Mouse (Mus musculus) lung, adult 2 months (tissue): ENCODE measurements around the gene Cpped1. TPM values are rescaled to one million over a fixed set of nuclear protein-coding genes. Genes with fewer than 3 reads are reported as not detected.

Experiments used
- DNase-seq: peaks from one replicate; pipeline ENCODE4 v3.0.0; 2022
- H3K4me1 ChIP-seq: fragments of 200-500 bp; 2 replicates; pipeline ENCODE4 v1.6.1; 2011; ENCODE audit warnings: low read length; ENCODE audit not compliant: control insufficient read depth, insufficient read depth
- H3K4me3 ChIP-seq: fragments of 200-500 bp; replicated peaks from 2 replicates; pipeline ENCODE3; 2011; ENCODE audit warnings: low read depth, mild to moderate bottlenecking, control low read depth, low read length; ENCODE audit errors: extremely low read depth
- CTCF ChIP-seq: fragments of 200-500 bp; IDR thresholded peaks from 2 replicates; pipeline ENCODE4 v1.5.1; 2011; ENCODE audit warnings: mild to moderate bottlenecking, low read length, control low read depth; ENCODE audit not compliant: insufficient read depth
- POLR2A ChIP-seq: fragments of 200-500 bp; IDR thresholded peaks from 2 replicates; pipeline ENCODE4 v1.6.1; 2011; ENCODE audit warnings: low read depth, mild to moderate bottlenecking, control low read depth, low read length, borderline replicate concordance; ENCODE audit errors: extremely low read depth
- WGBS: fragments of 180-500 bp; shearing (Covaris S2); methylation state at CpG from one replicate; pipeline ENCODE4 v1.1.7; 2018; 5-methylcytosine and 5-hydroxymethylcytosine counted together
- polyA plus RNA-seq: library from polyadenylated mRNA; depleted of rRNA; stranded (reverse); fragments of >200 nt; gene quantifications from 2 replicates; pipeline ENCODE4 v1.2.3, GENCODE M21; 2012; rRNA removed

Gene Cpped1
- polyA plus RNA-seq, 1 experiment, result 15.7 TPM

DNA sequence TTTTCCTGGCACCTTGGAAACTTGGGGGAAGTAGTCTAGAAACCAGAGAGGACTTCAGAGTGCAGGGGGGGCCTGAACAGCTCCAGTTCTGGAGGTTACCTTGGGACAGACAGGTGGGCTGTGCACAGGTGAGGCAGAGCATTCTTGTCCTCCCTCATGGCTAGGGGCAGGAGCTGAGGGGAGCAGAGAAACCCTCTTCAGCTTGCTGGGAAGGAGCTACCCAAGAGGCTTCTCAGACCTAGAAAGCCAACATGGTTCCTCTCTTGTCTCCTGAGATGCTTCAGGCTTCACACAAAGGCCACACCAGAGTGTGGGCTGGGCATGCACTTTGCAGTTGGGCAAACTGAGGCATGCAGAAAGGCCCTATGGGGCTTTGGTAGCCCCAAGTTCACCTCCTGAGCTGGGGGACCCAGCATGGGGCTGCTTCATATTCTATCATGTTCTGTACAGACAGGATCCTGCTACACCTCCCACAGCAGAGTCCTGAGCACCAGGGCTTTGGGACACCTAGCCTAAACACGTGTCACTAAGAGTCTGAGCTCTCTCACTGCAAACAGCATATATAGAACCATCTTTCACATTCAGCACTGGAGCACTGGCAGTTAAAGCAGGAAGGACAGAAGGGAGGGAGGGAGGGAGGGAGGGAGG is 152.5 kb downstream of the Cpped1 start:
- WGBS, result 52% methylated on average over 1 of the region's 1 CpGs
- H3K4me3 ChIP-seq, result no peak overlapping the region
- no peak for TF ChIP-seq CTCF
- no peak for TF ChIP-seq POLR2A
- no peak for DNase-seq
- peaks cover 2% of the 10 kb centered on the region; the same call in 1 of the 2 replicates for H3K4me1 ChIP-seq

DNA sequence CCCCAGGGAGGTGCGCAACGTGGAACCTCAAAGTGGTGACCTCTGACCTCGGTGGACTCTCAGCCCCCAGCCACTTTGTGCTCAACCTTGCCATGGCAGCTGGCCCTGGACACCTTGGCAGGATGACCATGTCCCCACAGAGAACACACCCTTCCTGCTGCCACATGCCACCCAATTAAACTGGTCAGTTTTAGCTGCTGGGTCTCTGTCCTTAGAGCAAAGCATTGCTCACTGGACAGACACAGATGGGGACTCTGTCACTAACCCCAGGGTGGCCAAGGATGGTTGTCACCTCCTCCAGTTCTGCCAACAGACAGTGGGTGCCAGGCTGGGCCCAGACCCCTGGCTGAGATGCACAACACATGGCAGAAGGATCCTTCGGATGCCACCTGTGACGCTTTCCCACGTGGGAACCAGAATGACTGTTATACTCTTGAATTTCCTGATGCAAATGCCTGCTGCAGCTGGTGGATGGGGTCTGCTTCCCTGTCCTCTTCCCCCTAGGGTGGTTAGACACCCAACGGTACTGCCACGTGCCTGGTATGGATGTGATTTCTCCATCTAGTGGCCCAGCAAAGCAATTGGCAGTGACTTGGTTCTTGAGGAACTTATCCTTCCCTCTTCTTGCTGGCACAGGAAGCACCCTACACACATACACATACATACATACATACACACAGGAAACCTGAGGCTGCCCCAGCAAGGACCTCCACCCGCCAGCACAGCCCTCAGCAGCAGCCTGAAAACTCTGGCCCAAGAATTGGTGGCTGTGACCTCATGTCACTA is 153.8 kb downstream of the Cpped1 start:
- Histone ChIP-seq H3K4me3 (no peak overlapping the region), H3K4me1 (peaks cover 2% of the 10 kb centered on the region; the same call in 1 of the 2 replicates)
- no peak for DNase-seq
- 80% methylated on average over 9 of the region's 9 CpGs for WGBS
- TF ChIP-seq CTCF (no peak), POLR2A (no peak)

DNA sequence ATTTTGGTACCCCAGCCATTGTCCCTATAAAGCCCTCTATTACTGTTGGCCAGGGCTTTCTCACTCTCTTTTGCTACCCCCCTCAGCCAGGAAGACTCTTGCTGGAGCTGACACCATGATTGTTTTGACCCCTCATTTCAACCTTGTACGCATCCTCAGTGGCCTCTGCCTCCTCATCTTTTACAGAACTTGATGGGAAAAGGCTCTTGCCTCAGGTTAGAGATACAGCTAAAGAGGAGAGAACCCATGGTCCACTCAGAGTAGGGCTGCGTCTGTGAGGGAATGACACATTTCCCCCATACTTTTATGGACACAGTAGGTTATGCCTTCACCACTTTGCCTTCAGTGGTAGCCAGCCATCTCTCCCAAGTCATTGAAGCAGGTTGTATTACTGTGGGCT is 155.1 kb downstream of the Cpped1 start:
- TF ChIP-seq POLR2A (no peak), CTCF (no peak)
- no peak for DNase-seq
- Histone ChIP-seq H3K4me1 (peaks cover 2% of the 10 kb centered on the region; the same call in 1 of the 2 replicates), H3K4me3 (no peak overlapping the region)
- WGBS, result 93% methylated on average over 2 of the region's 2 CpGs

Other genes with a start within 250 kb of the Cpped1 start
- gene Shisa9, start 74.7 kb upstream of the Cpped1 start, polyA plus RNA-seq, result 0.70 and 0.86 TPM in 2 replicates